Mouse (Mus musculus) cerebellum, adult 9-11 months (tissue): ENCODE measurements around the gene Zfp36l2.

Experiments used
- DNase-seq: peaks from one replicate; pipeline ENCODE4 v3.0.0; 2022

Gene Zfp36l2

GRCm38 (mm10) chr17:84175196-84175595 is 12.6 kb downstream of the Zfp36l2 start:
- DNase-seq, result no peak

DNA sequence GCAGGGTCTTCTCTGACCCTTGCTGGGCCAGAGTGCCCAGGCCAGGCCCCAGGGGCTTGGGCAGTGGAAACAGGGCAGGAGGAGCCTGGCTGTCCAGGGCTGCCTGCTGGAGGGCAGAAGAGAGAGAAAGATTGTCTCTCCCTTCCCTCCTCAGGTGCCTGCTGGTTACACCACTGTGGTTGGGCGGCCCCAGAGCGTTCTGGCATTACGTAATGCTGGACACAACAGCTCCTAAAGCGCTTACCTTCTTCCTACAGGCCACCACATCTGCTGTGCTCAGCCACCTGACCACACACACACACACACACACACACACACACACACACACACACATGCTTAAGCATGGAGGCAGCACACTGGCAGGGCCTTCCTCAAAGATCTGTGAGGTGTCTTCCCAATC is 20.4 kb downstream of the Zfp36l2 start:
- no peak for DNase-seq

DNA sequence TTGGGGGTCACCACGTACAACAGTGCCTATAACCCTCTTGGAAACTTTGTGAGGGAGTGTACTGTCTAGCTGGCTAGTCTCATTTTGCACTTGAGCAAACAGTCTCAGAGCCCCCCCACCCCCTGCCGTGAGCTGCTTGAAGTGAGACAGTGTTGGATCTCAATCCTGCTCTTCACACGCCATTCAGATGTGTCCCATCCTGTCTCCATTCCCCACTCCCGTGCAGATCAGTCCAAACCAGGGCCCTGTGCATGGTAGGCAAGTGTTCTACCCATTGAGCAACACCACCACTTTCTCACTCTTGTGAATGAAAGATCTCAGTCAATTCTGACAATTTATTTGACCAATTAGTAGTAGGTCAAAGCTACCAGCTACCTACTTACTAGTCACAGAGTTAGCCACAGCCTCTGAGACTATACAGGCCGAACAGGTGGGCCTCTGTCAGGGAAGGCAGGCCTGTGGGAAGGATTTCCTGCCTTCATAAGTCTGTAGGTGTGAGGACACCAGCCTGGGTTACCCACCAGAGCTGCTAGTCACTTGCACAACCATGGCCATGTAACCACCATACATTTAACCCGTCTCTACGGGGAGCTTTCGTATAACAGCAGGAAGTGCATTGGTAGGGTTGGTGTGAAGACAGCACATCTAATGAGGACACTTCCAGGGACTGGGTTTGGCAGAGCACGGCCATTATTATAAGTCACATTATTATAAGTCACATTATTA is 21.4 kb downstream of the Zfp36l2 start:
- DNase-seq, result no peak

- DNase-seq, result no peak
Observed at GRCm38 (mm10) chr17:84165735-84166134, 22.0 kb downstream of the Zfp36l2 start.

DNA sequence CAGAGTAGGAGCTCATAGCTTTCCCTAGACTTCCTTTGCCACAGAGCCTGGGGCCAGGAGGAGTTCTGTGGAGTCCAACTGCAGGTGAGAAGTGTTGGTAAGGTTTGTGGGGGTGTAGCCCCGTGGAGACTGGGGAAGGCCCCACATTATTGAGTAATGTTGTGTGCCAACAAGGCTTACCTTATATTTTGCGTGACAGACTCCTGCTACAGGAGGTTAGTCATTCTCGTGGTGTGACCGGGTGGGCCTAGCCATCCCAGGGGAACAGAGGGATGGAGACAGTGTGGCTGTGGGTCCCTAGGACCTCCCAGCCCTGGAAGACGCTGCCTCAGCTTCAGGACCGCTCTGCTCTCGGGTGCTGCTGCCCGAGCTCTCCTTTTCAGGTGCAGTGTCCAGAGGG is 23.6 kb downstream of the Zfp36l2 start:
- DNase-seq, result no peak

GRCm38 (mm10) chr17:84163066-84163785 is 24.5 kb downstream of the Zfp36l2 start:
- no peak for DNase-seq

- DNase-seq, result no peak
Observed at GRCm38 (mm10) chr17:84162211-84162760, 25.5 kb downstream of the Zfp36l2 start.

- no peak for DNase-seq
Observed at GRCm38 (mm10) chr17:84161231-84161854, 26.4 kb downstream of the Zfp36l2 start.

- DNase-seq, result no peak
Observed at GRCm38 (mm10) chr17:84158891-84159290, 28.9 kb downstream of the Zfp36l2 start.

- DNase-seq, result no peak
Observed at GRCm38 (mm10) chr17:84158461-84158795, 29.3 kb downstream of the Zfp36l2 start.

GRCm38 (mm10) chr17:84157743-84158460 is 29.8 kb downstream of the Zfp36l2 start:
- DNase-seq, result no peak

DNA sequence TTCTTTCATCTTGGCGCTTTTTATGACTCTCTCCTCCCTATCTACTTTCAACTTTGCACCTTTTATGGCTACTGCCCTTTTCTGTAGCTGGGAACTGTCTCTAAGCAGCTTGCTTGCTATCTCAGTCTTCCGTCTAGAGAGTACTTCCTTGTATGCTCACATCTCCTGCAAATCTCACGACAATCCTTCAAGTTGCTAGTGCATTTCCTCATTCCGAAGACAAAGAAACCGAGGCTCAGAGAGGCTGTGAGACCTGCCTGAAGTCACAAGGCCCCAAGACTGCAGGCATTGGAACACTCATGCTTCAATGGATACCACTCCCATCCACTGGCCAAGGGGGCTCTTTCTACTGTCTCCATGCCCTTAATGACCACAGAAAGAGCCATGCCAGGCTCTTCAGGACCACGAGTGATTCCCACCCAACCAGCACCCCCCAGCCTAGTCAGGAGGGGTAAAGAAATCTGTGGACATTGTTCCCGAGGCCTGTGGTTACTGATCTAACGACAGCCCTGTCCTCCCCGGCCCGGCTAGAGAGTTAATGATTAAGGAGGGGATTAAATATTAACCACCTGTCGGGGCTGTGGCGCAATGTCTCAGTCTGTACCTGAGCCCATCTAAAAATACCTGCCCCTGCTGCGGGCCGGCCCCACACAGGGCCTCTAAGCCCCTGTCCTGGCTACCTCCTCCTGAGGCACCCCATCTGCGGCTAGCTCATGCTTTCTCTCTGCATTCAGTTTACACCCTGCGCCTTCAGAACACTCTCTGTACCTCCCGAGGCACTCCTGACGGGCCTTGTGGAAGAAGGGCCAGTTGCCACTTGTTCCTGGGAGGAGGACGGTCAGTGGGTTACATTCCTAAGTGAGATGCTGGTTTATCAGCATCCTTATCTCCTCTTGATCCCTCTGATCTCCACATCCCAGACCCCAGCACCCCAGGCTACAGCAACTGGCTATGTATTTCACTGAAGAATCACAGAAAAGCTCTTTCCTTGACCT is 30.7 kb downstream of the Zfp36l2 start:
- DNase-seq, result no peak

DNA sequence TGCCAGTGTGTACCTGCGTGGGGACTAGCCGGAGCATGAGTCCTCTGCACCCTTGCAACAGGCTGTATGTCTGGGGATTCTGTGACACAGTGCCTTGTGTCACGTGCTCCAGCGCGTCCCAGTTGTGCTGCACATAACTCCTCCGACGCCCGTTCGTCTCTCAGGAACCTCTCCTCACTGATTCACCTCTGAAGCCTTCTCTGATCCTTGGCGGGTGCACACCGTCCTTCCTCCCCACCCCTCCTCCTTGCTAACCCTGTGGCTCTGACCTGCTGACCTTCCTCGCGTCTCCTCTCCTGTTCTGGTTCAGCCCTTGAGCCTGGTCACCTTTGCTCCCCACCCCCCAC is 31.5 kb downstream of the Zfp36l2 start:
- DNase-seq, result no peak

DNA sequence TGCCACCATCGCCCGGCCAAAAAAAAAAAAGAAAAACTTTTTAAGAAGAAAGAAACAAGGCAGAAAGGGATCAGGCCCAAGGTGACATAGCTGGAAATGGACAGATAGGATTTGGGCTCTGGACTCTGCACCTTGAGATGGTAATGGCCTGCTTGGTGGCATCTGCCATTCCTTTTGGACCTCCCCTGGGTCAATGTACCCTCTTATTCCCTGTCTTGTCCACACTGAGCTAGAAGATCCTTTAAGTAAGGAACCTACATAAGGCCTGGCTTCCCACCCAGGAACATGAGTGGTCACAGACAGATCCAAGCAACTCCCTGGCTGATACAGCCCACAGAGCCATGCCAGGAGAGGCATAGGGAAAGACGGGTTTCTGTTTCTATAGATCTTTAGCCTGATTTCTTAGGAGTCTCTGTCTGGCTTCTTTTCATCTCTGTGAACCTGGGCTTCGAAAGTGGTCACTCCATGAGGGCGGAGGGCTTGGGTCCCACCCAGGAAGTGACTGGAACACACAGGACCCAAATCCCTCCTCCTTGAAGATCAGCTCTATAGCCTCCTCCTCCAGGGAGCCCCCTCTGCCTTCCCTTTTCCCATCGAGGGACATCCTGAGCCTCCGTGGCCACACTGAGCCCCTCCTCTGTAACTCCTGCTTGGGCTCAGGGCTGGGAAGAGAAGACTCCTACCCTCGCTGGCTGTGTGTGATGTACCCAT is 32.1 kb downstream of the Zfp36l2 start:
- DNase-seq, result no peak

DNA sequence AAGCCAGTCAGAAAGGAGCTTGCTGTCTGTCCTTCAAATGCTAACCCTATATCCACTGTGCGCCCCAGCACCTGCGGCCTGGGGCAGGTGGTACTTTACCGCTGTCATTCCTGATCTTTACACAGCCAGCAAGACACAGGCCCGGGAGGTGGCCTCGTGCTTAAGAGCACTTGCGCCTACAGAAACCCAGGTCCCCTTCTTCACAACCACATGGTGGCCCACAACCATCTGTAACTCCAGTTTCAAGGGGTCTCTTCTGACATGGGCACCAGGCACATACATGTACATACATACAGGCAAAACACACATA is 32.8 kb downstream of the Zfp36l2 start:
- no peak for DNase-seq

- no peak for DNase-seq
Observed at GRCm38 (mm10) chr17:84154302-84155028, 33.3 kb downstream of the Zfp36l2 start.

DNA sequence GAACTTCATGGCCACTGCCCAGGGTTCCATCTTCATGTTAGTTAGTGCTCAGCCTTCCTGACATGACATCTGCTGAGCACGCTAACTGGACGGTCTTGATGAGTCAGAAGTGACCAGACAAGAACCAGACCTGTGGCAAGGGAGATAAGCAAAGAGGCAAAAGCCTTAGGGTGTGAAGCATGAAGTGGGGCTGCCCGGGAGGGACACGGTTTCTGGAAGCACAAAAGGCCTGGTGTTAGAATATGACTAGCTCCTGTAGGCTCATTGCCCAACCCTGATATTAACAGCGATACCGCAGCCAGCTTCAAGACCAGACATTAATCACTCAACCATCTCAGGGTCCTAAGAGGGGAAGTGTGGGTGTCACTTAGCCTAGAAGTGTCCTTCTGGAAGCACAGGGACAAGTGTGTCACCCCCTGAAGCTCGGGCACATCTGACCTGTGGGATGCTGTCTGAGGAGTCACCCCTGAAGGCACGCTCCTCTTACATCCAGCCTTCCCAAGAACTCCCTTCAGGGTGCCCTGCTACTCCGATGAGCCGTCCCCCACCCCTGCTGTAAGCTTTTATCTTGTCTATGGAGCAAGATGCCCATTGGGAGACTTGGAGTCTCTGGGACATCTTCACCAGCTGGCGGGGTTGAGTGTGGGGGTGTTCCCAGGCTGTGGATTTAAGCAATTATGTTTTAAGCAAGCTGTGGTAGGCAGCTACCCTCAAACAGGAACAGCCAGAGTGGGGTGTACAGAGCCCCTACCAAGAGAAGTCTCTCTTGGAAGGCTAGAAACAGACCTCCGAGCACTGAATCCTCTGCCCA is 34.6 kb downstream of the Zfp36l2 start:
- DNase-seq, result no peak

GRCm38 (mm10) chr17:84152206-84152975 is 35.4 kb downstream of the Zfp36l2 start:
- no peak for DNase-seq

GRCm38 (mm10) chr17:84151306-84151705 is 36.4 kb downstream of the Zfp36l2 start:
- DNase-seq, result no peak
